Mouse (Mus musculus) bone marrow, adult 2 months (tissue): ENCODE data around the gene Zranb1. TPM values are rescaled to one million over a fixed set of nuclear protein-coding genes. Genes with fewer than 3 reads are reported as not detected.

Experiments used
- H3K27ac ChIP-seq: fragments of 200-500 bp; 2 replicates; pipeline ENCODE4 v1.5.1; 2012; ENCODE audit warnings: low read depth, mild to moderate bottlenecking, control low read depth, inconsistent platforms, low read length; ENCODE audit not compliant: control insufficient read depth, poor library complexity, insufficient read depth
- H3K4me1 ChIP-seq: fragments of 200-500 bp; 2 replicates; pipeline ENCODE4 v1.6.1; 2011; ENCODE audit warnings: low read length; ENCODE audit not compliant: control insufficient read depth, insufficient read depth
- H3K4me3 ChIP-seq: fragments of 200-500 bp; replicated peaks from 2 replicates; pipeline ENCODE3; 2011; ENCODE audit warnings: mild to moderate bottlenecking, low read depth, low read length, control low read depth; ENCODE audit not compliant: control insufficient read depth
- CTCF ChIP-seq: fragments of 200-500 bp; IDR thresholded peaks from 2 replicates; pipeline ENCODE4 v1.5.1; 2011; ENCODE audit warnings: low read length, control low read depth; ENCODE audit not compliant: control insufficient read depth, insufficient read depth
- POLR2A ChIP-seq: fragments of 200-500 bp; IDR thresholded peaks from 2 replicates; pipeline ENCODE4 v1.6.1; 2011; ENCODE audit warnings: low read depth, mild to moderate bottlenecking, control low read depth, low read length, borderline replicate concordance; ENCODE audit not compliant: control insufficient read depth
- WGBS: fragments of 180-500 bp; shearing (Covaris S2); methylation state at CpG from one replicate; pipeline ENCODE4 v1.1.7; 2018; 5-methylcytosine and 5-hydroxymethylcytosine counted together
- polyA plus RNA-seq: library from polyadenylated mRNA; stranded (reverse); fragments of >200 nt; gene quantifications from 2 replicates; pipeline ENCODE4 v1.2.4, GENCODE M21; 2011; ENCODE audit warnings: low replicate concordance; ENCODE audit not compliant: missing spikeins, insufficient read depth, insufficient read length

Gene Zranb1
- polyA plus RNA-seq, 1 experiment = 50.2 TPM

DNA sequence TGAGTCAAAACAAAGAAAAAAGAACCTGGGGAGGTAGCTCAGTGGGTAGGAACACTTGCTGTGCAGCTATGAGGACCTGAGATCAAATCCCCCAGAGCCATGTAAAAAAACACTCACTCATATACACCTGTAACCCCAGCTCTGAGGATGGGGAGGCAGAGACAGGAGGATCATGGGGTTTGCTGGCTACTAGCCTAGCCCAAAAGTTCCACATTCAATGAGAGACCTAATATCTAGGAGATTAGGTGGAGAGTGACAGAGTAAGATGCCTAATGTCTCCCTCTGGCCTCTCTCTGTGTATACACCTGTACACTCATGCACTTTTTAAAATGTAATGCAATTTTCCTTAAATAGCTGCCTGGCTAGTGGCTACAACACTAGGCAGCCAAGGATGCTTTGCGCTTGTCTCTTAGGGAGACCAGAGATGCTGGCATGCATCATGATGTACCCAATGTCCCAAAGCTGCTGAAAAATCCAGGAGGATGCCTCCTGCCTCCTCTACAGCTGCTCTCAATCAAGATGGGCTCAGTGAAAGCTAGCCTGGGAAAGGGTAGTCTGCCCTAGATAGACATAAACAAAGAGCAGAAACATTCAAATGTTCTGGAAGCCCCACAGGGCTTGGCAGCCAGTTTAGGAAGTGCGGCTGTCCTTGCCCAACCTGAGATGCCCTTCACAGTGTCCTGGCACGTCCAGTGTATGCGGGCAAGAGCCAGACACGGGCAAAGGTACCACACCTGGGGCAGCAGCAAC, 39.2 kb upstream of the Zranb1 start:
- 81% methylated on average over 5 of the region's 5 CpGs for WGBS
- no peak for TF ChIP-seq POLR2A
- no peak for TF ChIP-seq CTCF
- Histone ChIP-seq H3K27ac (no peak overlapping the region), H3K4me3 (no peak overlapping the region), H3K4me1 (no peaks in the 10 kb centered on the region)

DNA sequence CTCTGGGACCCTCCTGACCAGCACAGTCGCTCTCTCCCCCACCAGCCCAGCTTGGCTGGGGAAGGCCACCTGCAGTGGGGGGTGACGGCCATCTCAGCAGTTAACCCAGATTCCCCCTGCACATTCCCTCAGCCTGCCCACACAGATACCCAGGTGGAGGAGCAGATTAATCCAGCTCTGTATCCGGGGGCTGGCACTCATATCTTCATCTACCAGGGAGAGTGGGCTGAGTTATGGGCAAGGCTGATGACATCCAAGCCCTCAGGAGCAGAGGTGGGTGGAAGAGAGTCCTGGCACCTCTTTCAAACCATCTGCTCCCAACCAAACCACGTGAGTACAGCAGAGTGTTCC, 38.7 kb upstream of the Zranb1 start:
- Histone ChIP-seq H3K4me1 (no peaks in the 10 kb centered on the region), H3K4me3 (no peak overlapping the region), H3K27ac (no peak overlapping the region)
- 64% methylated on average over 4 of the region's 4 CpGs for WGBS
- TF ChIP-seq CTCF (no peak), POLR2A (no peak)

DNA sequence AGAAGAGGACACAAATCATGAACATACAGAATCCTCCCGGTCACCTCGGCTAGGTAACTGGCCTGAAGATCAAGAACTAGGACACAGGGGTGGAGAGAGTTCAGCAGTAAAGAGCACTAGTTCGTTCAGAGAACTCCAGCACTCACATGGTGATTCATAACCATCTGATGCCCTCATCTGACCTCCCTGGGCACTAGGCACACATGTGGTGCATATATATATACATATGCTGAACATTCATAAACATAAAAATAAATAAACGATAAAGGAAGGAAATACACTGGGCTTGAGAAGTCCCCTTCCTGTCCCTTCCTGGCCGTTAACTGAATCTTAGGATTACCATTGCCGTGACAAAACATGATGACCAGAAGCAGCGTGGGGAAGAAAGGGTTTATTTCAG, 38.1 kb upstream of the Zranb1 start:
- TF ChIP-seq POLR2A (no peak), CTCF (no peak)
- 67% methylated on average over 7 of the region's 7 CpGs for WGBS
- Histone ChIP-seq H3K27ac (no peak overlapping the region), H3K4me1 (no peaks in the 10 kb centered on the region), H3K4me3 (no peak overlapping the region)

DNA sequence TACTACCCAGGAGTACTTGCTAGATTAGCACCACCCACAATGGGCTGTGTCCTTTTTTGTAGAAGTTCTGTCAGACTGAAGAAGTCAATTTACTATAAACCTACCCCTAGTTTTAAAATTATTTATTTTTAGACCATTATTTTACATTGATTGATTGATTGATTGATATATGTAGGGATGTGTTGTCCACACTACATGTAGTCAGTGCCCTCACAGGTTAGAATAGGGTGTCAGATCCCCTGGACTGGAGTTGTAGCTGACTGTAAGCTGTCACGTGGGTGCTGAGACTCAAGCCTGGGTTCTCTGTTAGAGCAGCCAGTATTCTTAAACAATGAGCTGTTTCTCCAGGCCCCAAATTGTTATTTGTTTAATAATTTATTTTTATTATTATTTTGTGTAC, 37.6 kb upstream of the Zranb1 start:
- no peak overlapping the region for H3K4me3 ChIP-seq
- H3K4me1 ChIP-seq = no peaks in the 10 kb centered on the region
- no peak overlapping the region for H3K27ac ChIP-seq
- WGBS = 83% methylated on average over 1 of the region's 1 CpGs
- TF ChIP-seq POLR2A (no peak), CTCF (no peak)

DNA sequence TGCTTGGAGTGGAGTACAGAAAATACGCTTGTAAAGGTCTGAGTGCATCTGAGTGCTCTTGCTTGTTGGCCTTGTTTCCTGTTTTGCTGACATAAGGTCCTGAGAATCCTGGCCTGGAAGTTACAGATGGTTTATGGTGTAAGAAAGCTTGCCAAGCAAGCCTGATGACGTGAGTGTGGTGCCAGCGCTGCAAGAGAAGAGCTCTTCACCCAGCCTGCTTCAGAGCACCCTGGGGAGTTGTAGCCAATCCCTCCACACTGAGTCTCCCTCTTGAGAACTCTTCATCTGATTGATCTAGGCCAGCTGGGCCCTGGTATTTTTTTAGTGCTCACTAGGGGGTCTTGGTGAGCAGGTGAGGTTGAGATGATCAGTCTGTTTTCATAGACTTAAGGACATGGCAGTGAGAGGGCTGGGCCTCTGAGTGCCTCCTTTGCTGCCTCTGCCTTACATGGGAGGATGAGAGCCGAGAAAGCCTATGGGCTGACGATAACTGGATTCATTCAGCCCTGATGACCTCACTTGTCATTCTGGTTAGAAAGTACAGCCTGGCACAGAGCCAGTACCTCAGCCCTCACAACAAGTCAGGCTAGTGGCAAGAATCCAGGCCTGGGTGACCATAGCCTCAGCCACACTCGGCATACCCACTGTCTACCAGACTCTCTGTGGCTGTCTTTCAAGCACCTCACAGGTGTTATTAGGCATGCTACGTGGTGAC, 35.9 kb upstream of the Zranb1 start:
- no peak for TF ChIP-seq POLR2A
- TF ChIP-seq CTCF = no peak
- WGBS = 74% methylated on average over 7 of the region's 7 CpGs
- Histone ChIP-seq H3K27ac (no peak overlapping the region), H3K4me3 (no peak overlapping the region), H3K4me1 (no peaks in the 10 kb centered on the region)

DNA sequence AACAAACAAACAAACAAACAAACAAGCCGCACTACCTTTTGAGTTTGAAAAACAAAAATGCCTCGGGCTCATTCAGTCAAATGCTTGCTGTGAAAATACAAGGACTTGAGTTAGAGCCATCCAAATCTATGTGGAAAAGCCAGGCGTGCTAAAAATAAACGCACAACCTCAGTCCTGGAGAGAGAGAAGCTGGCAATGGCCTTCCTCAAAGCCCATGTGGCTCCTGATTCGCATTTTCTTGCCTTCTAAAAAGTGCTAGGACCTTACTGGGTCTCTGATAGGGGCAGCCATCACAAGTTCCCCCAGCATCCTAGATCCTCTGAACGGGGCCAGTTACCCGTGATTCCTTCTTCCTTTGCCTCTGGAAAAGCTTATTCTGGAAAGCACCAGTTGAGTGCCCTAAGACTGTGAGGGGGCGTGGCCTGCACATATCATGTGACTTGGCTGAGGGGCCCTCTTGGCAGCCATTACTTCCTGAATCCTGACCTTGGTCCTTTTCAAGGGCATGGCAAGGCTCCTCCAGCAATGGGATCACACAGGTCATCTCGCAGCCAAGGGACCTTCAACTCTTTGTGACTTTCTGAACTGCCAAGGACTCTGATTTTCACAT, 34.6 kb upstream of the Zranb1 start:
- TF ChIP-seq POLR2A = no peak
- 83% methylated on average over 9 of the region's 9 CpGs for WGBS
- no peak overlapping the region for H3K27ac ChIP-seq
- H3K4me1 ChIP-seq = no peaks in the 10 kb centered on the region
- H3K4me3 ChIP-seq = no peak overlapping the region

DNA sequence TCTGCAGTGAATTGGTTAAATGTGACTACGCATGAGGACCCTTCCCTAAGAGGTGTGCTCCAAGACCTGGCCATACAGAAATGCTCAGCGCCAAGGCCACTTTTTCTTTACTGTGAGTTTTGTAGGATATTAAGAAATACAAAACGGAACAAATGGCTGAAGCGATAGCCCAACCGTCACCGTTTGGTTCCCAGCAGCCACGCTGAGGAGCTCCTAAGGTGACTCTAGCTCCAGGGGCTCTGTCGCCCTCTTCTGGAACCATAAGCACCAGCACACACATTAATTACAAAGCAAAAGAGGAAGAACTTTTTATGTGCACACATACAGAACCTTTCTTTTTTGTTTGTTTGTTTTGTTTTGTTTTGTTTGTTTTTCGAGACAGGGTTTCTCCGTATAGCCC, 33.7 kb upstream of the Zranb1 start:
- 87% methylated on average over 10 of the region's 10 CpGs for WGBS
- H3K4me3 ChIP-seq = no peak overlapping the region
- peak; percentile 37; the same call in 1 of the 2 replicates for TF ChIP-seq CTCF
- no peak for TF ChIP-seq POLR2A
- no peak overlapping the region for H3K27ac ChIP-seq
- no peaks in the 10 kb centered on the region for H3K4me1 ChIP-seq

DNA sequence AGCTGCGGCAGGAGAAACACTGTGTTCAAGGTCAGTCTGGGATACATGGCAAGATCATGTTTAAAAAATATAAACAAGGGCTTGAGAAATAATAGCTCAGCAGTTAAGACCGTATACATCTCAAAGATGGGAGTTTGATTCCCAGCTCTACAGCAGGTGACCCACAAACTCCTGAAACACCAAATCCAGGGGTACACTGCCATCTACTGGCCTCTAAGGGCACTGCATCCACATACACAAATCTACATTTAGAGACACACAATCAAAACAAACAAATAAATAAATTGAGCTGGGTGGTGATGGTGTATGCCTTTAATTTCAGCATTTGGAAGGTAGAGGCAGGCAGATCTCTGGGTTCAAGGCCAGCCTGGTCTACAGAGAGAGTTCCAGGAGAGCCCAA, 32.7 kb upstream of the Zranb1 start:
- TF ChIP-seq CTCF (peak; percentile 59), POLR2A (no peak)

More for the DNA sequence above, 32.7 kb upstream of the Zranb1 start:
- WGBS = 79% methylated on average over 2 of the region's 2 CpGs
- no peak overlapping the region for H3K4me3 ChIP-seq
- no peaks in the 10 kb centered on the region for H3K4me1 ChIP-seq
- no peak overlapping the region for H3K27ac ChIP-seq
